Mouse (Mus musculus) forebrain, embryonic 14.5 days (tissue): ENCODE measurements around the gene Itpkc. TPM values are rescaled to one million over a fixed set of nuclear protein-coding genes. Genes with fewer than 3 reads are reported as not detected.
A peak's percentile ranks its signal among the peaks of the same experiment; 100 is the strongest.

ENCODE experiments used
- ATAC-seq: fragments of 200-750 bp; cut with Nextera tagmentation; 2 replicates; pipeline ENCODE4 v1.8.0; 2017; ENCODE audit warnings: mild to moderate bottlenecking, moderate library complexity
- DNase-seq: peaks from one replicate; pipeline ENCODE4 v3.0.0-alpha.2; 2015; ENCODE audit warnings: low spot score
- H3K27ac ChIP-seq: fragments of 300-500 bp; sonication (generic); 2 replicates; pipeline ENCODE4 v1.5.1; 2014; ENCODE audit warnings: low read depth, mild to moderate bottlenecking, control low read depth, low read length, moderate library complexity
- H3K27me3 ChIP-seq: fragments of 300-500 bp; sonication (generic); replicated peaks from 2 replicates; pipeline ENCODE4 v1.6.1; 2014; ENCODE audit warnings: low read length, control low read depth, mixed read lengths; ENCODE audit not compliant: control insufficient read depth, insufficient read depth
- H3K36me3 ChIP-seq: fragments of 300-500 bp; sonication (generic); 2 replicates; pipeline ENCODE4 v1.6.1; 2014; ENCODE audit warnings: low read length, control low read depth; ENCODE audit not compliant: control insufficient read depth, insufficient read depth
- H3K4me1 ChIP-seq: fragments of 300-500 bp; sonication (generic); 2 replicates; pipeline ENCODE4 v1.6.1; 2014; ENCODE audit warnings: antibody characterized with exemption, low read length, control low read depth; ENCODE audit not compliant: control insufficient read depth, insufficient read depth
- H3K4me2 ChIP-seq: fragments of 300-500 bp; sonication (generic); 2 replicates; pipeline ENCODE4 v1.6.1; 2014; ENCODE audit warnings: mild to moderate bottlenecking, control low read depth, low read length
- H3K4me3 ChIP-seq: fragments of 300-500 bp; sonication (generic); 2 replicates; pipeline ENCODE4 v1.5.1; 2014; ENCODE audit warnings: low read depth, low read length, control low read depth
- H3K9ac ChIP-seq: fragments of 300-500 bp; sonication (generic); 2 replicates; pipeline ENCODE4 v1.6.1; 2014; ENCODE audit warnings: mild to moderate bottlenecking, low read length, control low read depth, moderate library complexity
- H3K9me3 ChIP-seq: fragments of 300-500 bp; sonication (generic); replicated peaks from 2 replicates; pipeline ENCODE4 v1.6.1; 2016; ENCODE audit warnings: low read length, control low read depth, mixed read lengths; ENCODE audit not compliant: control insufficient read depth
- WGBS: fragments of 180-500 bp; shearing (Covaris S2); extraction: QIAGEN DNeasy Blood & Tissue Kit; methylation state at CpG from one replicate; pipeline ENCODE4 v1.1.7; 2014; 5-methylcytosine and 5-hydroxymethylcytosine counted together
- polyA plus RNA-seq: library from polyadenylated mRNA; unstranded; fragments of >200 nt; fragmentation: Nextera tagmentation; extraction: Ambion mirVana; gene quantifications from 2 replicates; pipeline ENCODE4 v1.2.1, GENCODE M21; 2014

Itpkc gene
- polyA plus RNA-seq, 1 experiment from 2014 or later: 4.4 TPM

GRCm38 (mm10) chr7:27178324-27179216 lies 49.9 kb downstream of the Itpkc start, which contains the start of gene Rab4b:
Gene Rab4b, minus strand, starts transcription at chr7:27178896.
- DNase-seq (peak; percentile 99), ATAC-seq (peak; percentile 99)
- Histone ChIP-seq H3K4me2 (peak within 1 kb of the TSS; percentile 49), H3K27ac (peak within 1 kb of the TSS; percentile 88), H3K4me1 (peaks cover 4% of the 10 kb centered on the region; the same call in 1 of the 2 replicates), H3K27me3 (no peaks in the 10 kb centered on the region), H3K9me3 (no peaks in the 10 kb centered on the region), H3K9ac (peak within 1 kb of the TSS; percentile 60), H3K4me3 (peak within 1 kb of the TSS; percentile 61), H3K36me3 (peaks cover 19% of the 10 kb centered on the region)
- 0% methylated on average over 52 of the region's 53 CpGs for WGBS

DNA sequence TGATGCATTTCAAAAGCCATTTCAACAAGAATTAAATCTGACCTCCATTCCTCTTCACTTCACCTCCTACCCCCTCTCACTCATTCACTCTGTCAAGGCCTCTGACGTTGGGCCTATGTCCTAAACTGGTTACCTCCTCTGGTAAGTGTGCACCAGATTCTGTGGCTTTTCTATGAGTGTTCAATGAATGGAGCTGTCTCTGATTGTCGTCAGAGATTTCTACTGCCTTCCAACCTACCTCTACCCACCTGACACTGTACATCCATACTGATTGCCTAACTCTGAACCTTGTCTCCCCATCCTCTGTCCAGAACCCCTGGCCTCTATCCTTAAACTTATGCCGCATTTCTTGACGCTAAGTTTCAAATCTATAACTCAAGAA lies 50.5 kb downstream of the Itpkc start:
- ATAC-seq: no peak; the same call in 1 of the 2 replicates

GRCm38 (mm10) chr7:27174896-27175295 lies 53.6 kb downstream of the Itpkc start:
- Histone ChIP-seq H3K9me3 (no peaks in the 10 kb centered on the region), H3K4me2 (no peak overlapping the region), H3K4me3 (no peak overlapping the region), H3K9ac (no peak overlapping the region), H3K36me3 (peaks cover 37% of the 10 kb centered on the region), H3K27me3 (no peaks in the 10 kb centered on the region), H3K4me1 (peaks cover 4% of the 10 kb centered on the region; the same call in 1 of the 2 replicates), H3K27ac (no peak overlapping the region)
- ATAC-seq: no peak
- DNase-seq: no peak
- 93% methylated on average over 7 of the region's 7 CpGs for WGBS

More for the DNA sequence above, 50.5 kb downstream of the Itpkc start:
- H3K4me2 ChIP-seq: peak overlapping the region; percentile 49
- peaks cover 17% of the 10 kb centered on the region for H3K36me3 ChIP-seq
- 24% methylated on average over 4 of the region's 4 CpGs for WGBS
- H3K4me1 ChIP-seq: peaks cover 4% of the 10 kb centered on the region; the same call in 1 of the 2 replicates
- H3K27me3 ChIP-seq: no peaks in the 10 kb centered on the region
- H3K27ac ChIP-seq: peak overlapping the region; percentile 88
- peak overlapping the region; percentile 60 for H3K9ac ChIP-seq
- no peaks in the 10 kb centered on the region for H3K9me3 ChIP-seq
- H3K4me3 ChIP-seq: peak overlapping the region; percentile 61
- no peak for DNase-seq

DNA sequence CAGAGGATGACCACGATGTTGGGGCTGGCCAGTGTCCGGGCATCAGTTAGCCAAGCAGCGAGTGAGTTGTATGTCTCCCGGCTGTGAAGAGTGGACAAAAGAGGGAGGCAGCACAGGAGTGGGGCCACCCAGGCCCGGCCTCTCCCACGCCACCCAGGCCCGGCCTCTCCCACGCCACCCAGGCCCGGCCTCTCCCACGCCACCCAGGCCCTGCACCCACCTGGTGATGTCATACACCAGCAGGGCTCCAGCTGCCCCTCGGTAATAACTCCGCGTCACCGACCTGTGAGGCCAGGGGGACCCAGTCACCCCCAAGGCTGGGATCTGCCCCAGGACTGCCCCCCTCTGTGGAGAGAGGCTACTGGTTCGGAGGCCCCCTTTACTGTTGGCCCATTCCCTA lies 54.0 kb downstream of the Itpkc start:
- no peak overlapping the region for H3K4me2 ChIP-seq
- H3K4me3 ChIP-seq: no peak overlapping the region
- ATAC-seq (no peak), DNase-seq (no peak)
- no peaks in the 10 kb centered on the region for H3K27me3 ChIP-seq
- H3K9me3 ChIP-seq: no peaks in the 10 kb centered on the region
- H3K4me1 ChIP-seq: peaks cover 4% of the 10 kb centered on the region; the same call in 1 of the 2 replicates
- H3K27ac ChIP-seq: no peak overlapping the region
- H3K36me3 ChIP-seq: peaks cover 37% of the 10 kb centered on the region
- 92% methylated on average over 15 of the region's 15 CpGs for WGBS
- H3K9ac ChIP-seq: no peak overlapping the region

DNA sequence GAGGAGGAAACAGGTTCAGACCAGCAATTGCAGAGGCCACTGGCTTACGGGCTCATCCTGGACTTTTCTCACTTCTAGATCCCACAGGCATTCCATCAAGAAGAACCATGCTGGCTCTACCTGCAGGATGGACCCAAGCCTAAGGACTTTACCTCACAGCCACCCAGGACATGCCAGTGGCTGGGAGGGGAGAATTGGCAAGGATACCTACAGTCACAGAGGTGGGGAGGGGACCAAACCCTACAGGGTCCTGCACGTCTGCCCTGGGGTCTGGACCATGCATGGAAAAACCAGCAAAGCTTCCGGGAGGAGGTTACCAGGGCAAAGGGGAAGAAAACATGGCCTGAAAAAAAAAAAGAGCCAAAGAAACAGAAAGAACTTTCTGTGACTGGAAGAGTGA lies 57.5 kb downstream of the Itpkc start:
- Histone ChIP-seq H3K4me3 (no peak overlapping the region), H3K27me3 (no peaks in the 10 kb centered on the region), H3K36me3 (peaks cover 37% of the 10 kb centered on the region), H3K4me1 (peaks cover 7% of the 10 kb centered on the region), H3K9ac (no peak overlapping the region), H3K9me3 (no peaks in the 10 kb centered on the region), H3K27ac (no peak overlapping the region), H3K4me2 (no peak overlapping the region)
- no peak for ATAC-seq
- DNase-seq: no peak
- WGBS: 96% methylated on average over 3 of the region's 3 CpGs

DNA sequence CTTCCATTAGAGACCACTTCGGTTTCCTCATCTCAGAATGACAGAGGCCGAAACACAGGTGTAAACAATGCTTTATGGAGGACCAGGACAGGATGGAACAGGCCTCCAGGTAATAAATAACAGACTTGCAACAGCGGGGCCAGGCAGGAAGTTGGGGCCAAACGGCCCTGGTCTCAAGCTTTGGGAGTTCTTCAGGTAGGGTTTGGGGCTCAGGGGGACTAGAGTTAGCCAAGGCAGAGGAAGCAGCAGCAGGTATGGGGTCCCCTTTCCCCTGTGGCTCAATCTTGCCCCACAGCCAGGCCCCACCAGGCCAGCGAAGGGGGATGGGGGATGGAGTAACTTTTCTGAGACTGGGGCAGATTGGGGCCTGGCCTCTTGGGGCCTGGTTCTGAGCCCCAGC lies 60.1 kb downstream of the Itpkc start:
- H3K27ac ChIP-seq: no peak overlapping the region
- no peak overlapping the region for H3K4me3 ChIP-seq
- H3K27me3 ChIP-seq: no peaks in the 10 kb centered on the region
- no peak overlapping the region for H3K4me2 ChIP-seq
- H3K4me1 ChIP-seq: peaks cover 30% of the 10 kb centered on the region
- no peaks in the 10 kb centered on the region for H3K9me3 ChIP-seq
- peaks cover 43% of the 10 kb centered on the region for H3K36me3 ChIP-seq
- H3K9ac ChIP-seq: no peak overlapping the region
- no peak for ATAC-seq
- no peak for DNase-seq
- WGBS: 96% methylated on average over 5 of the region's 5 CpGs

DNA sequence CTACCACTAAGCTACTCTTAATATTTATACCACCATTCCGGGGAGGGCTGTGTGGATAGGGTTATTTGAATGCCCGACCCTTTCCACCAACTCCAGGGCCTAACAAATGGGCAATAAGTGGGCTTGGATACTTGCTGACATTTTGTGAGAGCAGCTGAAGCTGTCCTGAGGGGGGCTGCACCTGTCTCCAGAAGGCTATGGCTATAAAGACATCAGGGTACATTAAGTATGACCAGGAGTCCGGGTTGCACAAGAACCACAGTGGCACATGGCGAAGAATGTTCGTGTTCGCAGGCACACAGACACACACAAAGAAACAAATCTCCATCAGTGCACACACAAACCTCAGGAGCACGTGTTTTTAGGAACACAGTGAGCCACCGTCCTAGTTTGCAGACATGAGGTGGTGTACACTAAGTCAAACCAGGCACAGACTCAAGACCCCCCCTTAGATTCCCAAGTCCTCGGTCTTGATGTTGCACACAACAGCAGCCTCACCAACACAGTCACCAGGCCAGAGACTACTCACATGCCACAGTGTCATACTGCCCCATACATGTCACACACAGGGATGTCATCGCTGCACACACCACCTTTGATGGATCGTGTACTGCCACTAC lies 60.9 kb downstream of the Itpkc start:
- 79% methylated on average over 11 of the region's 11 CpGs for WGBS
- Histone ChIP-seq H3K4me2 (peak overlapping the region; percentile 78), H3K9me3 (no peaks in the 10 kb centered on the region), H3K36me3 (peaks cover 41% of the 10 kb centered on the region), H3K27ac (peak overlapping the region; percentile 98), H3K4me1 (peaks cover 37% of the 10 kb centered on the region), H3K27me3 (no peaks in the 10 kb centered on the region), H3K4me3 (peak overlapping the region; percentile 72), H3K9ac (peak overlapping the region; percentile 90)
- DNase-seq: no peak
- ATAC-seq: no peak

GRCm38 (mm10) chr7:27166614-27167474 lies 61.6 kb downstream of the Itpkc start, which contains the start of gene Egln2:
Gene Egln2, minus strand, starts transcription at chr7:27166802.
- ATAC-seq: peak; percentile 91
- no peaks in the 10 kb centered on the region for H3K9me3 ChIP-seq
- peaks cover 37% of the 10 kb centered on the region for H3K4me1 ChIP-seq
- peak within 1 kb of the TSS; percentile 90 for H3K9ac ChIP-seq
- H3K4me2 ChIP-seq: peak within 1 kb of the TSS; percentile 78
- peak; percentile 96 for DNase-seq
- 3% methylated on average over 61 of the region's 61 CpGs for WGBS
- H3K4me3 ChIP-seq: peak within 1 kb of the TSS; percentile 72
- H3K27ac ChIP-seq: peak within 1 kb of the TSS; percentile 98
- no peaks in the 10 kb centered on the region for H3K27me3 ChIP-seq
- peaks cover 36% of the 10 kb centered on the region for H3K36me3 ChIP-seq
